ENCODE assay signal across 11 mouse cellular contexts in genomic region chr8:71470913-71471255, GRCm38 (mm10). TPM values are rescaled to one million over a fixed set of nuclear protein-coding genes. Genes with fewer than 3 reads are reported as not detected.
DNase-seq lines count a peak whose midpoint lies in the region; ATAC-seq lines count a peak whose summit lies in the region.
"Had no signal": no experiment of that assay in that cellular context is flagged by ENCODE, and none has a peak within 500 bp of the region (broad histone marks: within the 10 kb centered on the region; RNA-seq: fewer than 3 reads in every experiment).

No protein-coding gene starts in this region.

- no peak for ATAC-seq in hindbrain, embryonic 13.5 days (ENCODE audit: low FRiP score)
- no peak for ATAC-seq in hindbrain, embryonic 12.5 days (ENCODE audit: low FRiP score)
- ATAC-seq in midbrain, embryonic 11.5 days (ENCODE audit: low FRiP score): no peak
- ATAC-seq in limb, embryonic 12.5 days (ENCODE audit: insufficient number of reproducible peaks, insufficient read depth, low FRiP score, low TSS enrichment, low read depth): no peak
- ATAC-seq: intestine, embryonic 15.5 days had no signal

- peak; percentile 23 for DNase-seq in cerebellum, adult 8-10 months
- DNase-seq in cerebellum, postnatal 36 days: no peak
- no peak for DNase-seq in midbrain, embryonic 10.5 days (ENCODE audit: low spot score)
- DNase-seq in midbrain, embryonic 11.5 days (ENCODE audit: low spot score, missing footprints): no peak
- no peak for DNase-seq in thymus, postnatal 10 days (ENCODE audit: low spot score in 2 of 2)
- DNase-seq: lung, postnatal 14 days; retina, postnatal 1 day had no signal

- peak overlapping the region; percentile 75; the same call in 1 of the 2 replicates for H3K4me3 ChIP-seq in hindbrain, embryonic 13.5 days
- no peak overlapping the region for H3K4me3 ChIP-seq in hindbrain, embryonic 12.5 days
- H3K4me3 ChIP-seq in midbrain, embryonic 10.5 days: peak overlapping the region; percentile 97
- no peak overlapping the region for H3K4me3 ChIP-seq in midbrain, embryonic 11.5 days (ENCODE audit: low read depth, low read length)
- no peak overlapping the region for H3K4me3 ChIP-seq in limb, embryonic 12.5 days (replicated peaks)

- peak overlapping the region; percentile 83; the same call in 1 of the 2 replicates for H3K9ac ChIP-seq in hindbrain, embryonic 13.5 days
- no peak overlapping the region for H3K9ac ChIP-seq in hindbrain, embryonic 12.5 days
- H3K9ac ChIP-seq in midbrain, embryonic 11.5 days (ENCODE audit: low read length): no peak overlapping the region
- H3K9ac ChIP-seq in limb, embryonic 12.5 days (replicated peaks): no peak overlapping the region

- peak overlapping the region; percentile 10; the same call in 1 of the 2 replicates for H3K4me2 ChIP-seq in hindbrain, embryonic 13.5 days
- no peak overlapping the region for H3K4me2 ChIP-seq in hindbrain, embryonic 12.5 days (replicated peaks)
- no peak overlapping the region for H3K4me2 ChIP-seq in midbrain, embryonic 11.5 days
- peak overlapping the region; percentile 93; the same call in 1 of the 2 replicates for H3K4me2 ChIP-seq in limb, embryonic 12.5 days

- 81% methylated on average over 5 of the region's 5 CpGs for WGBS in hindbrain, embryonic 13.5 days
- 86% methylated on average over 5 of the region's 5 CpGs for WGBS in hindbrain, embryonic 12.5 days
- 86% methylated on average over 5 of the region's 5 CpGs for WGBS in midbrain, embryonic 10.5 days
- 81% methylated on average over 5 of the region's 5 CpGs for WGBS in midbrain, embryonic 11.5 days
- WGBS in limb, embryonic 12.5 days: 82% methylated on average over 5 of the region's 5 CpGs

- H3K9me3 ChIP-seq in hindbrain, embryonic 13.5 days: no peaks in the 10 kb centered on the region
- no peaks in the 10 kb centered on the region for H3K9me3 ChIP-seq in hindbrain, embryonic 12.5 days (replicated peaks)
- no peaks in the 10 kb centered on the region for H3K9me3 ChIP-seq in midbrain, embryonic 10.5 days (replicated peaks)
- no peaks in the 10 kb centered on the region for H3K9me3 ChIP-seq in midbrain, embryonic 11.5 days (ENCODE audit: control insufficient read depth, low read length)
- no peaks in the 10 kb centered on the region for H3K9me3 ChIP-seq in limb, embryonic 12.5 days
- H3K9me3 ChIP-seq: intestine, embryonic 15.5 days had no signal

- no peak overlapping the region for H3K27ac ChIP-seq in hindbrain, embryonic 13.5 days
- H3K27ac ChIP-seq in hindbrain, embryonic 12.5 days: no peak overlapping the region
- H3K27ac ChIP-seq in midbrain, embryonic 10.5 days (replicated peaks): no peak overlapping the region
- no peak overlapping the region for H3K27ac ChIP-seq in midbrain, embryonic 11.5 days (ENCODE audit: low read depth, low read length)
- H3K27ac ChIP-seq in limb, embryonic 12.5 days: no peak overlapping the region
- H3K27ac ChIP-seq: intestine, embryonic 15.5 days had no signal

- peaks cover 53% of the 10 kb centered on the region for H3K36me3 ChIP-seq in hindbrain, embryonic 13.5 days
- peaks cover 45% of the 10 kb centered on the region for H3K36me3 ChIP-seq in hindbrain, embryonic 12.5 days
- peaks cover 61% of the 10 kb centered on the region for H3K36me3 ChIP-seq in midbrain, embryonic 10.5 days
- peaks cover 12% of the 10 kb centered on the region; the same call in 1 of the 2 replicates for H3K36me3 ChIP-seq in midbrain, embryonic 11.5 days (ENCODE audit: control insufficient read depth, insufficient read depth, low read length)
- peaks cover 58% of the 10 kb centered on the region for H3K36me3 ChIP-seq in limb, embryonic 12.5 days

- peaks cover 30% of the 10 kb centered on the region for H3K4me1 ChIP-seq in hindbrain, embryonic 13.5 days (replicated peaks)
- peaks cover 20% of the 10 kb centered on the region for H3K4me1 ChIP-seq in hindbrain, embryonic 12.5 days
- H3K4me1 ChIP-seq in midbrain, embryonic 10.5 days: peaks cover 36% of the 10 kb centered on the region
- H3K4me1 ChIP-seq in midbrain, embryonic 11.5 days (ENCODE audit: control insufficient read depth, insufficient read depth, low read length): peaks cover 12% of the 10 kb centered on the region
- peaks cover 17% of the 10 kb centered on the region for H3K4me1 ChIP-seq in limb, embryonic 12.5 days (replicated peaks)

- no peaks in the 10 kb centered on the region for H3K27me3 ChIP-seq in hindbrain, embryonic 13.5 days
- no peaks in the 10 kb centered on the region for H3K27me3 ChIP-seq in hindbrain, embryonic 12.5 days
- H3K27me3 ChIP-seq in midbrain, embryonic 10.5 days (ENCODE audit: low read depth, poor library complexity, severe bottlenecking): peaks cover 7% of the 10 kb centered on the region; the same call in 1 of the 2 replicates
- no peaks in the 10 kb centered on the region for H3K27me3 ChIP-seq in midbrain, embryonic 11.5 days (ENCODE audit: control insufficient read depth, insufficient read depth, low read length)
- H3K27me3 ChIP-seq in limb, embryonic 12.5 days: no peaks in the 10 kb centered on the region
- H3K27me3 ChIP-seq: intestine, embryonic 15.5 days had no signal

RNA-seq across cellular contexts. Expression of gene Dda1, which starts 1.9 kb away (rescaled TPM):
- 212 and 214 TPM in 2 replicates for polyA plus RNA-seq in hindbrain, embryonic 13.5 days (2015; fragmentation: Nextera tagmentation; extraction: Ambion mirVana)
- 155 and 161 TPM in 2 replicates for polyA plus RNA-seq in hindbrain, embryonic 12.5 days (2016; fragmentation: Nextera tagmentation; extraction: Ambion mirVana)
- polyA plus RNA-seq in midbrain, embryonic 10.5 days (2016; fragmentation: Nextera tagmentation; extraction: Ambion mirVana): 131 and 141 TPM in 2 replicates
- 128 and 129 TPM in 2 replicates for polyA plus RNA-seq in midbrain, embryonic 11.5 days (2014; fragmentation: Nextera tagmentation; extraction: Ambion mirVana)
- polyA plus RNA-seq in limb, embryonic 12.5 days (2016; fragmentation: Nextera tagmentation; extraction: Ambion mirVana): 99.8 and 106 TPM in 2 replicates

RNA-seq across cellular contexts. Expression of gene Mrpl34, which starts 6.1 kb away (rescaled TPM):
- polyA plus RNA-seq in hindbrain, embryonic 13.5 days (2015; fragmentation: Nextera tagmentation; extraction: Ambion mirVana): 222 and 230 TPM in 2 replicates
- polyA plus RNA-seq in hindbrain, embryonic 12.5 days (2016; fragmentation: Nextera tagmentation; extraction: Ambion mirVana): 194 and 214 TPM in 2 replicates
- 230 and 238 TPM in 2 replicates for polyA plus RNA-seq in midbrain, embryonic 10.5 days (2016; fragmentation: Nextera tagmentation; extraction: Ambion mirVana)
- polyA plus RNA-seq in midbrain, embryonic 11.5 days (2014; fragmentation: Nextera tagmentation; extraction: Ambion mirVana): 249 and 251 TPM in 2 replicates
- 180 and 203 TPM in 2 replicates for polyA plus RNA-seq in limb, embryonic 12.5 days (2016; fragmentation: Nextera tagmentation; extraction: Ambion mirVana)

RNA-seq across cellular contexts. Expression of gene Abhd8, which starts 7.4 kb away (rescaled TPM):
- 127 and 136 TPM in 2 replicates for polyA plus RNA-seq in hindbrain, embryonic 13.5 days (2015; fragmentation: Nextera tagmentation; extraction: Ambion mirVana)
- 107 and 108 TPM in 2 replicates for polyA plus RNA-seq in hindbrain, embryonic 12.5 days (2016; fragmentation: Nextera tagmentation; extraction: Ambion mirVana)
- 75.0 and 78.3 TPM in 2 replicates for polyA plus RNA-seq in midbrain, embryonic 10.5 days (2016; fragmentation: Nextera tagmentation; extraction: Ambion mirVana)
- 36.4 and 42.2 TPM in 2 replicates for polyA plus RNA-seq in midbrain, embryonic 11.5 days (2014; fragmentation: Nextera tagmentation; extraction: Ambion mirVana)
- 78.2 and 82.8 TPM in 2 replicates for polyA plus RNA-seq in limb, embryonic 12.5 days (2016; fragmentation: Nextera tagmentation; extraction: Ambion mirVana)

RNA-seq across cellular contexts. Expression of gene Ano8, which starts 14.9 kb away (rescaled TPM):
- polyA plus RNA-seq in hindbrain, embryonic 13.5 days (2015; fragmentation: Nextera tagmentation; extraction: Ambion mirVana): 6.6 and 7.1 TPM in 2 replicates
- 18.0 and 19.6 TPM in 2 replicates for polyA plus RNA-seq in hindbrain, embryonic 12.5 days (2016; fragmentation: Nextera tagmentation; extraction: Ambion mirVana)
- polyA plus RNA-seq in midbrain, embryonic 10.5 days (2016; fragmentation: Nextera tagmentation; extraction: Ambion mirVana): 3.0 and 3.4 TPM in 2 replicates
- polyA plus RNA-seq in midbrain, embryonic 11.5 days (2014; fragmentation: Nextera tagmentation; extraction: Ambion mirVana): 4.0 and 4.7 TPM in 2 replicates
- 6.8 and 6.9 TPM in 2 replicates for polyA plus RNA-seq in limb, embryonic 12.5 days (2016; fragmentation: Nextera tagmentation; extraction: Ambion mirVana)

RNA-seq across cellular contexts. Expression of gene Gtpbp3, which starts 17.0 kb away (rescaled TPM):
- 13.7 and 14.3 TPM in 2 replicates for polyA plus RNA-seq in hindbrain, embryonic 13.5 days (2015; fragmentation: Nextera tagmentation; extraction: Ambion mirVana)
- polyA plus RNA-seq in hindbrain, embryonic 12.5 days (2016; fragmentation: Nextera tagmentation; extraction: Ambion mirVana): 15.3 and 16.5 TPM in 2 replicates
- polyA plus RNA-seq in midbrain, embryonic 10.5 days (2016; fragmentation: Nextera tagmentation; extraction: Ambion mirVana): 20.0 and 21.8 TPM in 2 replicates
- 4.0 and 4.6 TPM in 2 replicates for polyA plus RNA-seq in midbrain, embryonic 11.5 days (2014; fragmentation: Nextera tagmentation; extraction: Ambion mirVana)
- 22.1 and 23.2 TPM in 2 replicates for polyA plus RNA-seq in limb, embryonic 12.5 days (2016; fragmentation: Nextera tagmentation; extraction: Ambion mirVana)

Comparison
In these comparisons a context has a peak if more than half of its experiments do, and no peak if none do; other contexts are left out.
1. H3K4me2 ChIP-seq: peak in hindbrain, embryonic 13.5 days (single experiment) and limb, embryonic 12.5 days (single experiment); none in hindbrain, embryonic 12.5 days (single experiment) and midbrain, embryonic 11.5 days (single experiment).
2. H3K4me3 ChIP-seq: peak in hindbrain, embryonic 13.5 days (single experiment) and midbrain, embryonic 10.5 days (single experiment); none in hindbrain, embryonic 12.5 days (single experiment), midbrain, embryonic 11.5 days (single experiment) and limb, embryonic 12.5 days (single experiment).